Mouse (Mus musculus): Measurements from ENCODE around the gene Cyth1.

DNA sequence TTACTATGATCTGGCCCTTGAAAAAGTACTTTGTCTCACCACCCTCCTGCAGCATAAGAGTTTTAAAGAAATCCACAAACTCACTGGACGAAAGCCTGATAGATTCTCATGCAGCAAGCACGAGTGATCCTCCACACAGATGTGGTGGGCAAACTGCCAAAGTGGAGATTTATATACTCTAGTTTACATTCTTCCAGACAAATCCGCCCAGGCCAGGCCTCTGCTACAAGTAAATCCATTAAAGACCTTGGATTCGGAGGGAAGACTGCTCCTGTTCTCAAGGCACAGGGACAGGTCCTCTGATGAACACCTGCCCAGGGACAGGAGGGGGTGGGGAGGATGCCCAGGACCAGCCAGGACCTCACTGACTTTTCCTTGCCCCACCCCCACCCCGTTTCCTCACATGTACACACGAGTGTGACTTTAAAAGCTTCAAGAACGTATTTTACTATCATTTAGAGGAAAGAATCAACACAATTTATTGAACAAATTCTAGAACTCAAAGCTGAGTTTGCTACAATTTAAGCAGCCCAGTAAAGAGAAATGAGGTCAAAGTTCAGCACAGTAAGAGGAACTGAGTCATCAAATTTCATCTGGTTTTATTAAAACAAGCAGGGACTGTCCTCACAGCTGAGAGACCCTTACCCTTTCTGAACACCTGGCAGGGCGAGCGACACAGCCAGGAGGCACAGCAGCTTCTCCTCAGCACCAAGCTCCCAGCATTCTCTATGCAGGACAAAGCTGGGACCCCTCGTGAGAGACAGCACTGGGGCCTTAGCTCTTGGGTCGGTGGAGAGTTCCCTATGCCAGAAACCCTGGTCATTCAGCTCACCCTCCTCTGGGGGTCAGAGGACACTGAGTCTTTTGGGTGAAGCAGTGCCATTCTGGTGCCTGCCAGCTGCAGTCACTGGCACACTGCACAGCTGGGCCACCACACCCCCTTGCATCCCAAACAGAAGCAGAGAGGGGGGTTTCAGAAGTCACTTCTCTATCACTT, 47.3 kb downstream of the Cyth1 start:
- no peak for TF ChIP-seq CTCF (IDR thresholded peaks at IDR 0.05)
- TF ChIP-seq EP300 (IDR thresholded peaks at IDR 0.05; ENCODE audit: insufficient read depth, low read depth, low read length): no peak
- no peak for TF ChIP-seq POLR2A (IDR thresholded peaks at IDR 0.05; ENCODE audit: insufficient read depth, low read depth, low read length)
